Mouse (Mus musculus) layer of hippocampus, adult 9-11 months (tissue): ENCODE results near the gene Tmem251.

ENCODE experiments used
- DNase-seq: peaks from one replicate; pipeline ENCODE4 v3.0.0; 2022

The Tmem251 gene

DNA sequence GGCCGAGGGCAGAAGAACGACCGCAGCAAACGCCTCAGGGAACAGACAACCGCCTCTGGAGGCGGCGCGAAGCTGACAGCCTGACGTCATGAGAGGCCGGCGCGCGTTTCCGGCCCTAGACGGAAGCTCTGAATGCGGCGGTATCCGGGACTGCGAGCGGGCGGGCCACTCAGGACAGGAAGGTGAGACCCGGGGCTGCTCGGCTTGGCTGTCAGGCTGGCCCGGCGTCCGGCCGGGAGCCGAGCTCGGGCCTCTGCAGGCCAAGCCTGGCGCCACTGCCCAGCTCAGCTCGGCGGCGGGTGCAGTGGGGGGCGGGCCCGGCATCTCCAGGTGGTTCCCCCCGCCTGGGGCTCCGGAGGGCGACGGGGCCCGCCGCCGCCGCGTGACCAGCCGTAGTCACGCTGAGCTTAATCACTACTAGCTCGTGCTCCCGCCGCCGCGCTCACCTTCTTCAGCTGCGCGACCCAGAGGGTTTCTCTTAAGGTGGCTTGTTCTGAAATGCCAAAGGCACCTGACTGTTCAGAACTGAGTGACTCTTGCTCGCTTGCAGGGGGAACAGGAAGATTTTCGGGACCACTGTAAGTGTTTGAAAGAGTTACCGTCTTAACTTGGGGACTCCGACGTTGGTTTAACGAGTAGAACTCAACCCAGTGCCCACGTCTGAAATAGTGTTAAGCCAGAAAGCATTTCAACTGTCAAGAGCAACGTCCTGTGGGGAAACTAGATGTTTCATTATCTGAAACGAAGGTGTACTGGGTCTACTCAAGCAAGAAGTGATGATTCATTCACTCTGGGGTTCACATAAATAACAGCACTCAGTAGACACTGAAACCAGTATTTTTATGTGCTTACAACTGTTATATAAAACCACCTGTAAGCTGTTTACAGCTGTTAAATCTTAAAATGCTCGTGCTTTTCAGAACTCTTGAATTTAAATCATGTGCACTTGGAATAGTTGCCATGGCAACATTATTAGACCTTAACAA lies at the start of gene Tmem251, which contains the start of gene Moap1:
Gene Tmem251 (plus strand): TSS at position 174 of the 986 bp plus-strand sequence.
Gene Moap1 (minus strand): TSS at position 73 of the 986 bp plus-strand sequence.
- peak; percentile 89 for DNase-seq

DNA sequence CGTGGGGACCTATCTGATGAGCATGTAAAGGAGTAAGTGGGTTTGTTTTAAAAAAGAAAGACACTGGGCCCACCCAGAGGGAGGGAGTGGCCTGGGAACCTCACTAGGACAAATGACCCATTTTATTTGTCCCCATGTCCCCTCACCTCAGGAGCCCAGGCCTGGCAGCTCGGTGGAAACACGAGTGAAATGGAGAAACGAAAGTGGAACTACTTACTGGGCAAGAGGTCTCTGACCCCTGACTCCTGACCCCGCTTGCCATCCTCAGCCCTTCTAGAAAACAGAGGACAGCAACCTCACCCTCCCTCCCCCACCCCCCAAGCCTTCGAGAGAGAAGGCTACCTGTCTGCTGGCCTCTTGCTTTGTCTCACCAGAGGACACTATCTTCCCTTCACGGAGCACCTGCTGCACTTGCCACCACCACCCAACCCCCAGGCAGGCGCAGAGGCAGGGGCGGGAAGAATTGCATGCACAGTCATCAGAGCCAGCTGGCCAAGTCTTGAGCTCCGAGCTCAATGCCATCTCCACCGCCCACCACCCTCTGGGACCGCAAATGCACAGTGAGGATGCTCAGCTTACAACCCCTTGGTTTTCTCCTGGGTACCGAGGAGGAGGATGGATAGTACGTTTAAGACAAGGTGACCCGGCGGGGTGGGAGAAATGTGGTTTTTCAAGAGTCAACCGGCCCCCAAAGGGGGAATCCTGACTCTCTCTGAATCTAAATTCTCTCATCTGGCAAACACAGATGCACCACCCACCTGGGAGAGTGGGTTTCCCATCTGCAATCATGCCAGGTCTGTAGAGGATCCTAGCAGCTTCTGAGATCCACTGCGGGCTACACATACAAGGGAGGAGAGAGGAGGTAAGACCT lies 48.0 kb upstream of the Tmem251 start:
- peak; percentile 88 for DNase-seq

DNA sequence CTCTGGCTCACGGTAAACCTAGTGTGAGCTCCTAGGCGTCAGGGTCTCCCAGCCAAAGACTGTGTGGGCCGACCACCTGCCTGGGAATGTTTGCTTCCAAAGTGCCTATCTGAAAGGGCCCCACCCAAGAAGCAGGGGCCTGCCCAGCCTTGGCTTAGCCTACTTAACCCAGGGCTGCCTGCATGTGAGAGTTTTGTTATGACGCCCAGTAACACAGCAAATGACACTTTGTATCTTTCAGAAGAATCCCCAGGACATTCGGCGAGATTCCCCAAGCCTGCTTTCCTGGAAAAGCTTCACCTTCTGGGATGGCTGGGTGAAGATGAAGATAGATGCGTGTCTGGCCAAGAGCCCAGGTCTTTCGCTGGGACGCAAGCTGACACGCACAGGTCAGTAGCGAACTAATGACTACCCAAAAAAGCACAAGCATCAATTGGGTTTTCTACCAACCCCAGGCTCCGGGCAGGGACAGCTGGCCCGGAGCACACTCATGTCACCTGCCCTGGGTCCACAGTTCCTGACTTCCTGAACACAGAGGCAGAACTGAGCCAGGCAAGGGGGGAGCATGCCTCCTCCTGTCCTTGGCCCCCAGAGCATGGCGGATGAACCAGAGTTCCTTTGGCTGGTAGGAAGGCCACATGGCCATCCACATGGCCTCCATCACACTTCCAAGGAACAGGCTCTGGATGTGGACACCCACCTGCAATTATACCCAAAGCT lies 46.8 kb upstream of the Tmem251 start:
- peak; percentile 5 for DNase-seq

DNA sequence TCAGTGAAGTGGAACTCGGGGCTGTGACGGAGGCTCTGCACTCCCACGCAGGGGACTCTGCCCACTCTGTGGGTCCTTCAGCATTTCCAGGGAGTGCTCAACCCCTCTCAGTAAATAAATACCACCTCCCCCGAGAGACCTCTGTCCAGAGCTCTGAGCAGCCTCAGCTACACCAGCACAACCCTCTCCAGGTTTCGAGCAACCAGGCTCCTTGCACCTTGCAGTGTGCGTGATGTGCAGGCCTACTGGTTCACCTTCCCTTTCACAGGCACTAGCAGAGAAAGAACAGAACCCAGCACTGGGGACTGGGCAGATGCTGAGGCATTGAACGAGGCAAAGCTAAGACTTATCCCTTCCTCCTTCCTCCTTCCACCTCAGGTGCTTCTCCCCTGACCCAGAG lies 46.2 kb upstream of the Tmem251 start:
- DNase-seq: peak; percentile 3

DNA sequence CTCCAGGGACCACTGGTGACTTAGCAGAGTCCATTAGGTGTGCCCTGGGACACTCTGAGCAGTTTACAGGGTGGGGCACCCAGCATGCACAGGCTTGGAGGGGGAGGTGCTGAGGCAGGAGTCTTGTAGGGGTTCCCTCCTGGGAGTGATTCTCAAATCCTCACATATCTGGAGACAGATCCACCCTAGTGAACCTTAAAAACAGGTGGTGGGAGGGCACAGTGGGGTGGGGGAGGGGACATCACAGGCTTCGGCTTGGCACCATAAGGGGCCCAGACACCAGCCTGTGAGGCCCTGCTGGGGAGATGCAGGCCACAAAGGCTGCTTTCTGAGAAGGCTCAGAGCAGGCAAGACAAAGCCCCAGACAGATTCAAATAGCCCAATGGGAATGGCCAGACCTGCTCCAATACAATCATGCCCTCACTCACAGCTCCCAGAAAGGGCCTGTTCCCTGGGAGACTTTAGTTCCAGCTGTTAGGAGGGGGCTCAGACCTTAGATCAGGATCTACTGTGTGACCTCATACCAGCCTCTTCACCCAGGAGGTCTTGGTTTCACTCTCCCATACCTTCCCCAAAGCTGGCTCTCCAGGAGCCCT lies 45.4 kb upstream of the Tmem251 start:
- peak; percentile 10 for DNase-seq

DNA sequence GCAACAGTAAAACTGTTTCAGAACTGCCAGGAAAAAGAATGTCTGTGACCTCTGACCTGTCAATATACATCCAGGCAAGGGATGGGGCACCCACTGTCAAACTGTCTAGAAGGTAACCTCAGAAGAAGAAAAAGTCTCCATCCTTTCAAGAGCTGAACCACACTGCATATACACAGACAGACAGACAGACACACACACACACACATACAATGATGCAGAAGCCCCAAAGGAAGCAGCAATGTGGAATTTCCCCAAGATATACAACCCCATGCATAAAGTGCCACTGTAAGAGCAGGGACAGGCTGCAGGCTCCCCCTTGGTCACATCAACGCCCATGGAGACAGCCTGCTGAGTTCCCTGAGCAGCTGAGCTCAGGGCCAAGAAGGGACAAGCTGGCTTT lies 44.4 kb upstream of the Tmem251 start:
- DNase-seq: peak; percentile 6

DNA sequence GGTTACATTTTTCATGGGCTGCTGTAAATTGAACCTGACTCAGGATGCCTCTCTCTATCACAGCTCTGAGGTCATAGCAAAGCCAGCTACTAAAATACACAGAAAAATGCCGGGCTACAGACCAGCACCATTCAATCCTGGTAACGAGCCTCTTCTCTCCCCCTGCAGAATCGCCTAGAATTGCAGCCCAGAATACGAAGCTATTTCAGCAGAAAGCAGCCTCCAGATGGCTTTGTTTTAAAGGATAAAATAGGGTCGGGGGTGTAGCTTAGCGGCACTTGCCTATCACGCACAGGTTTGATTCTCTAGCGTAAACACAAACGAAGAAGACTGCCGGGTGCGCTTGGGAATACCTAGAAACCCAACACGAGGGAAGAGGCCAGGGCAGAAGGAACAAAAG lies 43.1 kb upstream of the Tmem251 start:
- peak; percentile 17 for DNase-seq

DNA sequence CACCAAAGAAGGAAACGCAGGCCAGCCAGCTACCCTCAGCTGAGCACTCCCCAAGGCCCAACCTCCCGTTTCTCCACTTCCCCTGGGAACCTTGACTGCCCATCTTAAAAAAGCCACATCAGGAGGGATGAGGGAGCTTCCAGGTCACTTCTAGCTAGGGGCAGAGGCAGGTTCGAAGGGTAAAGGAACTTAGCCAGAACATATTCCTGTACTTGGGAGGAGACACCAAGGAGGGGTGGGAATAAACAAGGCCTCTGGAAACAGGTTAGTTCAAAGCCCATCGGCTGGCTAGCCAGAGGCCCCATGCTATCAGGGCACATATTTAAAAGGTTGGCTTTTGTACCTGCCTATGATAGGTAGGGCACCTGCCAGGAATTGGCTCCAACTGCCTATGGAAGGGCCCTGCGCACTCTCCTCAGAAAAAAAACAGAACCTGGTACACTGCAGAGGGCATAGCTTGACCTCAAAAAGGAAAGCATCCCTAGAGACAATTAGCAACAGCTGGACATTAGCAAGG lies 41.8 kb upstream of the Tmem251 start:
- no peak for DNase-seq

DNA sequence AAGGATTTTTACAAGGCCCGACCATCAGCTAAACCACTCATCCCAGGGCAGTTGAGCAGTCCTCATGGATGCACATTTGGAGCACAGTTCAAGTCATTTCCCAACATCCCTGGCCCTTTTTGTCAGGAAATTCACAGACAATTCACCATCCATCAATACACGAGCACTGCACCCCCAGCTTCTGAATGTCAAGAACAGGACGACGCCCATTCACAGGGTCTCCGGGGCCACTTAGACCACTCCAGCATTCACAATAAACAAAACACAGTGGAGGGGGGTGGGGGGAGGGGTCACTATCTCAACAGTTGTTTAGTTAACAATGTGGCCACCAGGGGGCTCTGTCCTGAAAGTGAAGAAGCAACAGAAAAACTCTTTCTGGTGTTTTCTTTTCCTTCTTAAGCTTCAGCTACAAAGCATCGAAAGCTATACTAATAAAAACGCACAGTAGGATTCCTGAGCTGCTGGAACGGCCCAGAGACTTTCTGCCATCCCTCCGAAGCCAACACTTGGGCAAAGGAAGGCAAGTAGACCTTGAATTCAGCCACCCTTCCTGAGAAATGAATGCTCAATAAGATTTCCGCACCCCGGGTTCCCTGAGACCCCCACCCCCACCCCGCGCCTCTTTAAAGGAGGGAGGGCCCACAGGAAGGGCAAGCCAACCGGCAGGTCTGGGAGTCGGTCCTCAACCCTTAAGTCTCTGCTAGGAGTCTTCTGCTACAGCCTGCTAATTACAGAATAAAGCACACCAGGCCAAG lies 41.0 kb upstream of the Tmem251 start:
- peak; percentile 68 for DNase-seq

DNA sequence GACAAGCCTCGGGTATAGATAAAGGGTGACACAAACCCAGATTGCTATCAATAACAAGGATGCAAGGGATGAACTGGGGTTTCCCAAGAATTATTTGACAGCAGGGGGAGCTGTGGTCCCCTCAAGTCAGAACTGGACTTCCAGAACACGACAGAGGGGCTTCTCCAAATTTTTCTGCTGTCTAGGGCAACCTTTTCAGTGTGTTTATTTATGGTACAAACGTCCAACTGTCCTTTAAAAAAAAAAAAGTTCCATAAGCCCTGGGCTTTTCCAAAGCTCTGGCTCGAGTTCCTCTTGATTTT lies 40.5 kb upstream of the Tmem251 start:
- no peak for DNase-seq

DNA sequence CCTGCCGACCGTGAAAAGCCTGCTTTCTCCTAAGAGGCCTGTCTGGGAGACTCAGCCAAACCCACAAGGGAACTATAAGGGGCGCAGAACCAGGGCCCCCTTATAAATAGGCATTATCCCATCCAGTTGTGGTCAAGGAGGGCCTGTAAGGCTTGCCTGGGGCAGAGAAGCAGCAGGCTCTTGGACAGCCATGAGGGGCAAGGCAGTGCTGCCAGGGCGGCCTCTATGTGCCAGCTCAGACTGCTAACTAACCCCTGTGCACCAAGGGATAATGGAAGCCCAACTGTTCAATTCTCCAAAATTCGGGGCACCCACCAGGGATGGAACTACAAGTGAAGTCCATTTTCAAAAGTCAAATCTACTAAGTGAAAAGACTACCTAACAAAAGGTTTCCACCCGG lies 40.1 kb upstream of the Tmem251 start:
- no peak for DNase-seq

DNA sequence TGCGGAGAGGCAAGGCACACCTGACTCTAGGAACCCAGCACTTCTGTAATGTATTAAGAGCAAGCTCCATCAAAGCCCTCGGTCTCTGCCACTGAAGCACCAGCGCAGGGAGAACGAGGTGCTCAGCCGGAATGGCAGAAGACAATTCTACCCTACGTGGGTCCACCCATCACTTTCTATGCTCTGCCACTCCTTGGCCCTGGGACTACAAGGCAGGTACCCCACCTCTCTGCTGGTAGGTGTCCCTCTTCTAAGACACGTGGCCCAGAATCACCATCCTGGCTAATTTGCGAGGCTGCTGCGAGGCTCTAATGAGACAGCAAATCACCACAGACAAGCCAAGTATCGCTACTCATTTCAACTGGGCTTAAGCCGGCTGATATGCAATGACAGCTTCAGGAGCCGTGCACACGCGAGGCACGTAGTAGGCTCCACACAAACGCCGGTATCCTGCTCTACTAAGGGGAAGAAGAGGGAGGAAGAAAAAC lies 39.6 kb upstream of the Tmem251 start:
- no peak for DNase-seq

DNA sequence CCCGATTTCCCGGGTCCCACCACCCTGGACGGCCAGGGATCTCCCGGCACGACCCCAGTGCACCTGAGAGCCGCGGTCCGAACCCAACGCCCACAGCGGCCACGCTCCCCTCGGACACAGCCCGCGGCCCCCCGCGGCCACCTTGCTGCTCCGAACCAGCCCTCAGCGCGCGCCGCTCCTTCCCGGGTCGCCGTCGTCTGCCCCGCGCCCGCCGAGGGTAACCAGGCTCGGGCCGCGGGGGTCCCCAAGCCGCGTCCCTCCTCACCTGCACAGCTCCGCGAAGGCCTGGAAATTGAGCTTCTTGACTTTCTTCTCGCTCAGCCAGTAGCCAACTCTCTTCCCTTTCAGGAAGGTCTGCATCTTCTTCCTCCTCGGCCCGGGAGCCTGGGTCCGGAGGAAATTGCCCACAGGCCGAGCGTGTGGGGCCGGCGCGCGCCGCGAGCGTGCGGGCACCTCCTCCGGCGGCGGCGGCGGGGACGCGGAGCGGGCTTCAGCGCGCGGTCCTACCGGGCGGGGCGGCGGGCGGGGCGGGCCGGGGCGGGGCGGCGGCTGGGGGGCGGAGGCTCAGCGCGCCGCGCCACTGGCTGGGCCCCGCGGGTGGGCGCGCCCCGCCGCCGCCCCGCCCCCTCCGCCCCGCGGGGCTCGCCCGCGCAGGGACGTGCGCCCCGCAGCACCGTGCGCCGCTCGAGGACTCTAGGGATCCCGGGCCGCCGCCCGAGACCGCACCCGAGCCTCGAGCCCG lies 38.9 kb upstream of the Tmem251 start, which contains the start of gene Itpk1:
Gene Itpk1 (minus strand): TSS at position 474 of the 742 bp plus-strand sequence.
- DNase-seq: peak; percentile 59

DNA sequence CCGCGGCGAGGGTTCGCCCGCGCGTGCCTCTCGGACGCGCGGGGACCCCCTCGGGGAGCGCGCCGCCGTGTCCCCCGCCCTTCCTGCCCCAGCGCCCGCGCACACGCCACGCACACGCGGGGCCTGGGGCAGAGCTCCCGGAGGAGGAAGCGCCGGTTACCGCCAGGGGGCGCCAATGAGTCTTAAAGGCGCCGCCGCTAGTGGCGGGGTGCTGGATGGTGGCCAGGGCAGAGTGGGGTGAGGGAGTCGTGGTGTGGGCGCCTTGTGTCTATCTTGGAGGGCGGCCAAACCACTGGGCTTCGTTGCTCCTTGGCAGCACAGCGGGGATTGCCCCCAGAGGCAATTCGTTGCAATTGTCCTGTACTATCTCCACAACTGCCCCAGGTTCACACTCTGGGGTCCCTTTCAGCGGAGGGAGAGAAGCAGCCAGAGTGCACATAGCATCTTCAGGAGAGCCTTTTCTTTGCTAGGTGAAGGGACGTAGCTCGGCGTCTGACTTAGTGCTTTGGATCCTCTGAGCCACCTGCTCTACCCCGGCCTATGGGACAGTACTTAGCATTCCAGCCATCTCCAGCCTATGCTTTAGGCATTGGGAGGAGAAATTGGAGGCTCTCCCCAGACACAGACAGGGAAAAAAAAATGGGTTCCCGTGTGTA lies 38.2 kb upstream of the Tmem251 start:
- DNase-seq: peak; percentile 91

DNA sequence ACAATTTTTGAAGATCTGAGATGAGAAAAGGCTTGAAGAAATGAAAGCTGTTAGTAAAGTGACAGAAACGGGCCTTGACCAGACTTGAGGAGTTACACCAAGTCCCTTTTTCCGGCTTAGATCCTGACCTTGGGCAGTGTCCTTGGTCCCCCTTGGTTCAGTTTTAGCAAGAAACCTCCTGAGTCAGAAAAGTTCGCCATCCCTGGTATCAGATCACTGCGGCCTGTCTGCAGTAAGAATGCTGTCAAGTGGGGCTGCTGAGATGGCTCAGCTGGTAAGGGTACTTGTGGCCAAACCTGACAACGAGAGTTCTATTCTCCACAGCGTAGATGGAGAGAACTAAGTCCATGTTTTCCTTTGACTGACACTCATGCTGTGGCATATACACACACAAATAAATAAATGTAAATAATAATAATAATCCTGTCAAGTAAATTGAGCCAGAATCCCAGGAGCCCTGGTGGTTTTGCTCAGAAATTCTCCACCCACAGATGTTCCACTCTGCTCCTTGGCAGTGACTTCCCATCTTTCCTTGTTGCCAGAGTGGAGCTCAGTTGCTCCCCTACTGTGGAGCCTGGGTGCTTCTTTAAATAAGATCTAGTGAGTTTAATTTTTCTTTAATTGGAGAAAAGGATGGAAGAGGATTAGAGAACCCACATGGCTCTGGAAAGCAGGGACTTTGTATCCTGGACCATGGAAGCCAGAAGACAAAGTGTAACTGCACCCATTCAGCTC lies 37.5 kb upstream of the Tmem251 start:
- no peak for DNase-seq

DNA sequence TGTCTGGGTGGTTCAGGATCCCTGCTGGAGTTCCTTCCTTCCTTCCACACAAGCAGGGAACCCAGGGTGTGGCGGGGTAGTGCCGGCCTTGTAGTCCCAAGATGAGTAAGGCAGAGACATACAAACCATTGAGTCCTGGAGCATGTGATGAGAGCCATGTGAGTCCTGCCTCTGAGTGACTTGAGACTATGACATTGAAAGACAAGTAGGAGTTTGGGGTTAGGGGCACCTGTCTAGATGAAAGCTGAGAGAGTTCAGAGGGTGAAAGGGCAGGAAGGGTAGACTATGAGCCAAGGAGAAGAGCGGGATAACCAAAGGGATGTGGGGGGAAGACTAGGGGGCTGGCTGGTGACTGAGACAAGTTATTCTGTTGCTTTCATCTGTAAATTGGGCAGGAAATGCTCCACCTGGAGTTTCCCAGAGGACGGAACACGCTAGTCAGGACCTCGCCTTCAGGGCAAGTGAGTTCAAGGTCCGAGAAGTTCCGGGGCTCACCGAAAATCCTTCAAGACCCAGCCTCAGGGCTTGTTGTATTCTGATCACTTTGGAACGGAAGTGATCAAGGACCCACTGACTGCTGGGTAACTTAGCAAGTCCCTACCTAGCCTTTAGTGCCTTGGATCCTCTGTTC lies 36.6 kb upstream of the Tmem251 start:
- DNase-seq: no peak

DNA sequence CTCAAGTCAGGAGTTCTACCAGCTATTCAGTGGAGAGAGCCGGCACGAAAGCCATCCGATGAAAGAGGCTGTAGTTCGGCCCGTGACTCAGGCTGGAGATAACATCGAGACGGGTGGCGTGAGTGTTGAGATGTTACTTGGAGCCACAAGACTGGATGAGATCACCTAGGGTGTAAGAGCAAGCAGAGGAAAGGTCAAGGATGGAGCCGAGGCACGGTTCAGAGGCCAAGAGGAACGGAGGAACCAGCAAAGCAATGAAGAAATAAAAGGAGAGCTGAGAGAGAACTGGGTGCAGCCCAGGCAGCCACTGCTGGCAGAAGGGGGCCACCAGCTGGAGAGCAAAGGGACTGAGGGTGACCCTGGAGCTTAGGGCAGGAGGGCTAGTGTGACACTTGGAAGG lies 35.3 kb upstream of the Tmem251 start:
- DNase-seq: no peak

DNA sequence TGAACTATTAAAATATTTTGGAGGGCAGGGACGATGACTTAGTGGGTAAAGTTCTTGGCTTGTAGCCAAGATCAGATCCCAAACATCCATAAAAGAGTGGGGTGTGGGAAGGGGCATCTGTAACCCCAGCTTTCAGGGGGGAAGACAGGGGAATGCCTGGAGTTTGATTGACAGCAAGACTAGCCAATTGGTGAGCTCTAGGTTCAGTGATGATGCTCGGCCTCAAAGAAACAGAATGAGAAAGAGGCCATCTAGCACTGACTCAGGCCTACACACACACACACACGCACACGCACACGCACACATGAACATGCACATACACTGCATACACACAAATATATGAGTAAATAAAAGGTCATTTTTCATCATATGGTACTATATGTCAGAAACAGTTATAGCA lies 33.7 kb upstream of the Tmem251 start:
- no peak for DNase-seq

DNA sequence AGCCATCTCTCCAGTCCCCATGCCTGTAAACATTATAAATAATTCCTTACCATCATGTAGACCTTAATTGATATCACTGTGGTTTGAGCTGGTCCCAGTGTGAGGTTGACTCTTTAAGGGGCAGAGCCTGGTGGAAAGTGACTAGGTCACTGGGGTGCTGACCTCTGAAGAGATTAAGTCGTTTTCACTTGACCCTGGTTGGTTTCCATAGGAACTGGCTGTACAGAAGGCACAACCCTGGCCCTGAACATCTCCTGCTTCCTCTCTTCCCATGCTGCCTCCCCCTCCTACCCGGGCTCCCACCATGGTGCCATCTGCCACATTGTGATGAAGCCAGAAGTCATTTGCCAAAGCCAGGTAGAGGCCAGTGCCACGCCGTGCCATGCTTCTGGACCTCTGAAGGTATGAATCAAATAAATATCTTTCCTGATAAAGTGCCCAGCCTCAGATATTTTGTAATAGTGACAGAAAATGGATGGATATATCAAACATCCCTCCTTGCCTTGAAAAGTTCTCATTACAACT lies 32.6 kb upstream of the Tmem251 start:
- DNase-seq: no peak
